Mouse (Mus musculus): ENCODE measurements around the gene Atp5h. TPM values are rescaled to one million over a fixed set of nuclear protein-coding genes. Genes with fewer than 3 reads are reported as not detected.

Atp5h gene
- polyA plus RNA-seq, 1 experiment, result 40.4 TPM

- no peak overlapping the region for H3K4me3 ChIP-seq (ENCODE audit: extremely low read depth, insufficient read depth, insufficient read length)
- H3K27me3 ChIP-seq (ENCODE audit: control insufficient read depth, insufficient read depth, low read length), result no peaks in the 10 kb centered on the region
- no peak for DNase-seq (ENCODE audit: low read depth in 1 of 2, low spot score in 2 of 2)
- H3K27ac ChIP-seq (ENCODE audit: insufficient read depth, low read length), result no peak overlapping the region
- 88% methylated on average over 1 of the region's 1 CpGs for WGBS
- peaks cover 6% of the 10 kb centered on the region for H3K4me1 ChIP-seq (ENCODE audit: control insufficient read depth, insufficient read depth, insufficient read length)
- TF ChIP-seq CTCF (IDR thresholded peaks at IDR 0.05; ENCODE audit: extremely low read depth, insufficient read depth, insufficient read length, insufficient replicate concordance) (no peak), POLR2A (IDR thresholded peaks at IDR 0.05; ENCODE audit: low read depth, low read length) (no peak)
- H3K36me3 ChIP-seq (ENCODE audit: control insufficient read depth, insufficient read depth, low read length), result peaks cover 5% of the 10 kb centered on the region
Measured at GRCm38 (mm10) chr11:115421328-115421727, 1.6 kb upstream of the Atp5h start.

- DNase-seq (ENCODE audit: low read depth in 1 of 2, low spot score in 2 of 2), result peak in 1 of 2 experiments; percentile 36
- 3% methylated on average over 45 of the region's 45 CpGs for WGBS
- peaks cover 6% of the 10 kb centered on the region for H3K4me1 ChIP-seq (ENCODE audit: control insufficient read depth, insufficient read depth, insufficient read length)
- H3K36me3 ChIP-seq (ENCODE audit: control insufficient read depth, insufficient read depth, low read length), result peaks cover 8% of the 10 kb centered on the region
- no peak for TF ChIP-seq POLR2A (IDR thresholded peaks at IDR 0.05; ENCODE audit: low read depth, low read length)
- TF ChIP-seq CTCF (IDR thresholded peaks at IDR 0.05; ENCODE audit: extremely low read depth, insufficient read depth, insufficient read length, insufficient replicate concordance), result no peak
- peak overlapping the region; percentile 60 for H3K27ac ChIP-seq (ENCODE audit: insufficient read depth, low read length)
- no peaks in the 10 kb centered on the region for H3K27me3 ChIP-seq (ENCODE audit: control insufficient read depth, insufficient read depth, low read length)
- peak overlapping the region; percentile 93 for H3K4me3 ChIP-seq (ENCODE audit: extremely low read depth, insufficient read depth, insufficient read length)
Measured at GRCm38 (mm10) chr11:115420336-115421190, 801 bp upstream of the Atp5h start.

- Histone ChIP-seq H3K4me1 (ENCODE audit: control insufficient read depth, insufficient read depth, insufficient read length) (peaks cover 2% of the 10 kb centered on the region; the same call in 1 of the 2 replicates), H3K36me3 (ENCODE audit: control insufficient read depth, insufficient read depth, low read length) (peaks cover 5% of the 10 kb centered on the region), H3K4me3 (ENCODE audit: extremely low read depth, insufficient read depth, insufficient read length) (no peak overlapping the region), H3K27me3 (ENCODE audit: control insufficient read depth, insufficient read depth, low read length) (no peaks in the 10 kb centered on the region), H3K27ac (ENCODE audit: insufficient read depth, low read length) (0 out of 2 replicates have a peak overlapping the region, but pooled peaks have one; percentile 85)
- TF ChIP-seq POLR2A (IDR thresholded peaks at IDR 0.05; ENCODE audit: low read depth, low read length) (no peak), CTCF (IDR thresholded peaks at IDR 0.05; ENCODE audit: extremely low read depth, insufficient read depth, insufficient read length, insufficient replicate concordance) (no peak)
- no peak for DNase-seq (ENCODE audit: low read depth in 1 of 2, low spot score in 2 of 2)
- WGBS, result 91% methylated on average over 7 of the region's 7 CpGs
Measured at GRCm38 (mm10) chr11:115409556-115409955, 10.2 kb downstream of the Atp5h start.

- Histone ChIP-seq H3K4me3 (ENCODE audit: extremely low read depth, insufficient read depth, insufficient read length) (no peak overlapping the region), H3K27me3 (ENCODE audit: control insufficient read depth, insufficient read depth, low read length) (no peaks in the 10 kb centered on the region), H3K36me3 (ENCODE audit: control insufficient read depth, insufficient read depth, low read length) (peaks cover 5% of the 10 kb centered on the region), H3K27ac (ENCODE audit: insufficient read depth, low read length) (peak overlapping the region; percentile 85), H3K4me1 (ENCODE audit: control insufficient read depth, insufficient read depth, insufficient read length) (no peaks in the 10 kb centered on the region; the same call in 1 of the 2 replicates)
- TF ChIP-seq POLR2A (IDR thresholded peaks at IDR 0.05; ENCODE audit: low read depth, low read length), result no peak
- TF ChIP-seq CTCF (IDR thresholded peaks at IDR 0.05; ENCODE audit: extremely low read depth, insufficient read depth, insufficient read length, insufficient replicate concordance), result no peak
- no peak for DNase-seq (ENCODE audit: low read depth in 1 of 2, low spot score in 2 of 2)
- 37% methylated on average over 6 of the region's 6 CpGs for WGBS
Measured at GRCm38 (mm10) chr11:115408266-115408920, 11.4 kb downstream of the Atp5h start.

DNA sequence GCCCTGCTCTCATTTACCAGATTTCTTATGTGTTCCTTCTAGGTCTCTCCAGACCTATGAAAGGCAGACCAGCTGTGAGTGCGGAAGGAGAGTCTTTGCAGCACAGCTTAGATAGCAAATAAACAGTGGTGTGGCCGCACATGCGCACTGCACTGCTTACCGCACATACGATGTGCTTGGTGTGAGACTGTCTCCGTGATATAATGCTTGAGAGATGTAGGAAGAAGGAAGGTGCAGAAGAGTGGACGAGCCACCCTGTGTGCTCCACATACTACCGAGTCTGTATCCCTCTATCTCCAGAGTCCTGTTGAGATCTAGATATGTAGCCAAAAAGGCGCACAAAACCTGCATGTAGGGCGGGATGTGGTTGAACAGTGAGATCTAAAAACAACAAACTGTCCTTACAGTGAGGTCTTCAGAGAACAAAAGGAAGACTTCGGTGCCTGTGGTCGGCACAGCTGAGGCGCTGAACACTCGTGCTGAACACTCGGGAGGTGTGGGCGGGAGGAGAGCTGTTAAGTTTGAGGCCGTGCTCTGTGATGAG lies 12.8 kb downstream of the Atp5h start:
- peaks cover 5% of the 10 kb centered on the region for H3K36me3 ChIP-seq (ENCODE audit: control insufficient read depth, insufficient read depth, low read length)
- DNase-seq (ENCODE audit: low read depth in 1 of 2, low spot score in 2 of 2), result peak in 1 of 2 experiments; percentile 49
- no peaks in the 10 kb centered on the region; the same call in 1 of the 2 replicates for H3K4me1 ChIP-seq (ENCODE audit: control insufficient read depth, insufficient read depth, insufficient read length)
- no peaks in the 10 kb centered on the region for H3K27me3 ChIP-seq (ENCODE audit: control insufficient read depth, insufficient read depth, low read length)
- H3K27ac ChIP-seq (ENCODE audit: insufficient read depth, low read length), result peak overlapping the region; percentile 85
- TF ChIP-seq POLR2A (IDR thresholded peaks at IDR 0.05; ENCODE audit: low read depth, low read length) (no peak; the same call in 1 of the 2 replicates), CTCF (IDR thresholded peaks at IDR 0.05; ENCODE audit: extremely low read depth, insufficient read depth, insufficient read length, insufficient replicate concordance) (no peak)
- no peak overlapping the region for H3K4me3 ChIP-seq (ENCODE audit: extremely low read depth, insufficient read depth, insufficient read length)
- WGBS, result 70% methylated on average over 17 of the region's 17 CpGs

GRCm38 (mm10) chr11:115405723-115406122 lies 14.0 kb downstream of the Atp5h start:
- H3K4me3 ChIP-seq (ENCODE audit: extremely low read depth, insufficient read depth, insufficient read length), result no peak overlapping the region
- no peaks in the 10 kb centered on the region for H3K27me3 ChIP-seq (ENCODE audit: control insufficient read depth, insufficient read depth, low read length)
- H3K4me1 ChIP-seq (ENCODE audit: control insufficient read depth, insufficient read depth, insufficient read length), result no peaks in the 10 kb centered on the region; the same call in 1 of the 2 replicates
- no peak for TF ChIP-seq CTCF (IDR thresholded peaks at IDR 0.05; ENCODE audit: extremely low read depth, insufficient read depth, insufficient read length, insufficient replicate concordance)
- DNase-seq (ENCODE audit: low read depth in 1 of 2, low spot score in 2 of 2), result no peak
- peak overlapping the region; percentile 43 for H3K27ac ChIP-seq (ENCODE audit: insufficient read depth, low read length)
- H3K36me3 ChIP-seq (ENCODE audit: control insufficient read depth, insufficient read depth, low read length), result peaks cover 4% of the 10 kb centered on the region
- WGBS, result 91% methylated on average over 6 of the region's 6 CpGs
